Mouse (Mus musculus) brain, adult 2 months (tissue): ENCODE results near the gene Olfr854.

Experiments used
- DNase-seq: peaks from one replicate; pipeline ENCODE4 v3.0.0; 2011; ENCODE audit warnings: low read depth, low spot score

The Olfr854 gene

GRCm38 (mm10) chr9:19567282-19567681 is at the start of gene Olfr854:
Gene Olfr854 (minus strand): TSS chr9:19567382.
- no peak for DNase-seq

GRCm38 (mm10) chr9:19582317-19582716 is 15.1 kb upstream of the Olfr854 start, which contains the start of gene Olfr855:
Gene Olfr855 (plus strand): TSS chr9:19582617.
- no peak for DNase-seq

- no peak for DNase-seq
These were observed 26.2 kb downstream of the Olfr854 start, which contains the start of gene Olfr853 for GRCm38 (mm10) chr9:19540976-19541375. Gene Olfr853 (minus strand): TSS chr9:19541076.
